Mouse (Mus musculus): ENCODE measurements at regions not wholly inside any gene's neighbourhood (a gene's known extent, or its start where the extent isn't known, plus 50 kb on each side); places are given as distances from the start of the nearest gene placed in this dataset.

DNA sequence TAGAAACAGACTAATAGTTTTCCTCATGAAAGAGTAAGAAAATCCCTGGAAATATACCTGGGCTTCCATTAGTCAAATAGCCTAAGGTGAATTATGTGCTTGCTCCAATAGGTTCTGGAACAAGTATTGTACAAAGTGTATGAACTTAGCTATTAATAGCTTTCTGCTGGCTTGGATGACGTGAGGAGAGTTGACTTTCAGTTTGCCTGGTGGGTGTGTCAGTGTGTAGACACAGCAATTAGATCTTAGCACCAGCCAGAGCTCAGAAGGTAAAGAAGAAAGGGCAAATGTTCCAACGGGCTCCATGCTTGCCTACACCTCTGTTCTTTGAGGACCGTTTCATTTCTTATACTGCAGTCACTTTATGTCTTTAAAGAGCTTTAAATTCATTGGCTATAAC is 654.8 kb upstream of the Mef2c start:
- no peak for DNase-seq (ENCODE audit: low read depth in 1 of 2, low spot score in 2 of 2)

GRCm38 (mm10) chr13:82869869-82870268 is 634.0 kb upstream of the Mef2c start:
- DNase-seq (ENCODE audit: low read depth in 1 of 2, low spot score in 2 of 2), result no peak

DNA sequence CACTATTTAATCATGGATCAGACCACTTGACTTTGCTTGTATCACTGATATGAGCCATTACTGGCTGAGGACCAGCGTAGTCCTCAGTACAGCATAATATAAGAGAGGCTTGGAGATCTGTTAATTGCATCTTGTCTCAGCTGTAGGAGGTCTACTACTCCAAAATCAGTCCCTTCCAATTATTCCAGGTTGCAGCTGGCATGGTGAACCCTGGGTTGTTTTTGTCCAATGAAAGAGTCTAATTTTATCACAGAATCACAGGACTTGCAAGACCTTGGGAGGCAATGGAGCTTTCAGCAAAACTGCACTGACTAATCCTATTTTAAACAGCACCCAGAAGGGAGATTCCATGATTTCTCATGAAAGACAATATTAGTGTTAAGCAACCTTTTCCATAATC is 629.7 kb upstream of the Mef2c start:
- DNase-seq (ENCODE audit: low read depth in 1 of 2, low spot score in 2 of 2), result no peak

GRCm38 (mm10) chr13:82883368-82883767 is 620.5 kb upstream of the Mef2c start:
- no peak for DNase-seq (ENCODE audit: low read depth in 1 of 2, low spot score in 2 of 2)

DNA sequence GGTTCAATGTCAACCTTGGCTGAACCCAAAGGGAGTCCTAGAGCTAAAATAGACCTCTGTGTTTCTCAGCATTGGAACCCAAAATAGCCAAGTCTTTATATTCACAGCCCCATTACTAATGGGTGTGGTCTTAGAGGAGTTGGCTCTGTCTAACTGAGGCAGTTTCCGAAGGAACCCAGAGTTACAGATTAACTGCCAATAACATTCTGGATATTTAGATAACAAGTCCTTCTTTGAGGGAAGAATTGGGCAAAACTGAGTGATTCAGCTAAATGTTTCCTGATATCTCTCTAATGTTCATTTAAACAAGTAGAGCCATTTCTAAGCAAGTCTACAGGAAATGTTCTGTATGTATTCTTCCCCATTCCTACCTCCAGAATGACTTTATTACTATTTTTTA is 615.1 kb upstream of the Mef2c start:
- DNase-seq (ENCODE audit: low read depth in 1 of 2, low spot score in 2 of 2), result no peak

DNA sequence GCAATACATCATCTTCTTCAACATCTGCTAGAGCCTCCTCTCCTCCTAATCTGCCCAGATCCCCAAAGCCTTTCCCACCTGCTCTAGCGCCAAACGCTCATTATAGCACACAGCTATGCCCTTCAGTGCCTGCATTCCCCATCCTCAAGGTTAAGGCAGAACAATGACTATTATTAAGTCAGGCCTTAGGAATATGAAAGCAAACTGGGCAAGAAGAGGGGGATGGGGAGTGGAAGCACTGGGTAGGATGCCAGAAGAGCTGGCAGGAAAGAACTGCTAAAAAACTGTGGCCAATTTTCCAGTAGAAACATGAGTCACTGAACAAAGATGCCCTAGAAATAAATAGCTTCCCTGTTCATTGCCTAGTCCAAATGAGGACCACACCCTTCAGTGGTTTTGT is 611.1 kb upstream of the Mef2c start:
- no peak for DNase-seq (ENCODE audit: low read depth in 1 of 2, low spot score in 2 of 2)

DNA sequence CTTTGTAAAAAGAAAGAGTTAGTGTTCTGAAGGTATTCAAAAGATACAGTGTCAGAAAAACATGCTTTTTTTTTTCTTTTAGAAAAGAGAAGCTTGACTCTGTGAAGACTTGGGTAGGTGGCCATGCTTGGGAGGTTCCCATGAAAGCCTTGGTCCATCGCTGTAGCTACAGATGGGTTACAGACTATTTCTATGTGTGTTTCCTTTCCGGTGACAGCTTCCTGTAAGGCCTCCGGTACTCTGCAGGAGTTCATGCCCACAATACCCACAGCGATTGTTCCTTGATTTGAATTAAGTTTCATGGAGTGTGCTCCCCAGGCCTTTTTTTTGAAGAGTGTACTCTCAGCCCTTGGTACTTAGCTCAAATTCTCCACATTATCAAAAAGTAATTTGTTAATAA is 604.1 kb upstream of the Mef2c start:
- no peak for DNase-seq (ENCODE audit: low read depth in 1 of 2, low spot score in 2 of 2)

- DNase-seq (ENCODE audit: low read depth in 1 of 2, low spot score in 2 of 2), result no peak
Measured at GRCm38 (mm10) chr13:82902160-82902559, 601.7 kb upstream of the Mef2c start.

DNA sequence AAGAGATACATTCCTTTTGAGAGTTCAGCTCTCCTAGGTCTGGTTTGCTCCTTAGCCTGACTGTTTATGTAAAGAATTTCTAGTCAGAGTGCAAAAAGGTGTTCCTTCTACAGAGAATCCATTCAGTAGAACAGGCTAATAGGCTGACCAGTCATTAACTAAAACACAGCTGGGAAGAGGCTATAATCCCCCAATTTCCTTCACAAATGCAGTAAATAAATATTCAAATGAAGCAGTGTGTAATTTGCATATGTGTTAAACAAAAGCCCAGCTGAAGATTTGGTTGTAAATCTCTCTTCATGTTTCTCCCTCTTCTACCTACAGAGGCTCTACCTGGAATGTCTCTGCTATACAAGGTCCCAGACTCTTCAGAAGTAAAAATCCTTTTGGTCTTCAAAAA is 600.2 kb upstream of the Mef2c start:
- no peak for DNase-seq (ENCODE audit: low read depth in 1 of 2, low spot score in 2 of 2)

DNA sequence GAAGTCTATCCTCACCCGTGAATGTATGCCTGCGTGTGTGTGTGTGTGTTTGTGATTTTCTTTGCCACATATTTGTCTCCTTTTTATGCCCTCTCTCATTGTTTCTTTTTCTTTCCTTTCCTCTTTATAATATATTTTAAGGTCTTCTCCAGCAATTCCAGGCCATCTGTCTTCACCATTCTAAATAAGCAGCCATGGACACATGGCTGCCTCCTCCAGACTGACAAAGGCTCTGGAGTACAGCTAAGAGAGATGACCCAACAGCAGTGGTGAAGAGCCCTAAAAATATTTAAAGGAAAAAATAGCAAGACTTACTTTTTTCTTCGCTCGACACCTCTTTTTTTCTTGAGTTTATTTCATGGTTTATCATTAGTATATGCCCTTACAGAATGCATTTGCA is 596.1 kb upstream of the Mef2c start:
- DNase-seq (ENCODE audit: low read depth in 1 of 2, low spot score in 2 of 2), result no peak

DNA sequence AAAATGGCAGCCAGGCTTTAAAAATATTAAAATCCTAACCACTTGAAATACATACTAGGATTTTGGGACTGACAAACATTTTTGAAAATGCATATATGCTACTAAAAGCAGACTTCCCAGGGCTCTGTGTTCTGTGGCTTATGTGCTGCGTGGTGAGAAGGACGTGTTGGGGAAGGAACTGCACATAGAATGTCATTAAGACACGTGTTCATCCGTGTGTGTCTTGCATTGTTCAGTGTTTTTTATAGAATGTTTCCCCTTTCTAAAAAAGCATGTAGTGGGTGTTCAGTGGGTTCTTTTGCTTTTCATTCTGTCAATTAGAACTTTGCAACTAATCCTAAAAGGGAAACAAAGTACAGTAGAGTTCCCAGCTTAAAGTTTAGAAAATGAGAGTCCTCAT is 594.7 kb upstream of the Mef2c start:
- DNase-seq (ENCODE audit: low read depth in 1 of 2, low spot score in 2 of 2), result no peak

GRCm38 (mm10) chr13:82912859-82913258 is 591.0 kb upstream of the Mef2c start:
- DNase-seq (ENCODE audit: low read depth in 1 of 2, low spot score in 2 of 2), result no peak

DNA sequence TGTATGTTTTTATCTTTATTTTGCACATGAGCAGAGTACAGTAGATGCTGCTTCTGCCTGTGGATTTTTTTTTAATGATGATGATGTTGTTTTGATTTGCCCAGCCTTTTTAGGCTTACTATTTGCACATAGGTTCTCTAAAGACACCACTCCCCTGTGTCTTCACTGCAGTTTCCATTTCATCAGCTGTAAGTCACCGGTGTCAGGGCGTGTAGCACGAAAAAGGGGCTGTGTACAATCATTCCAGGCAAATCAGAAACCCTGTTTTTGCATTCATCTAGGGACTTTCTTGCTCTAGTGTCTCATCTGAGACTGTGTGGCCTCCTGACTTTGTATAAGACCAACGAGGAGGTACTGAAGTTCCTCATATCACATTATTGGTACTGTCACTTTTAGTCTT is 588.6 kb upstream of the Mef2c start:
- DNase-seq (ENCODE audit: low read depth in 1 of 2, low spot score in 2 of 2), result no peak

DNA sequence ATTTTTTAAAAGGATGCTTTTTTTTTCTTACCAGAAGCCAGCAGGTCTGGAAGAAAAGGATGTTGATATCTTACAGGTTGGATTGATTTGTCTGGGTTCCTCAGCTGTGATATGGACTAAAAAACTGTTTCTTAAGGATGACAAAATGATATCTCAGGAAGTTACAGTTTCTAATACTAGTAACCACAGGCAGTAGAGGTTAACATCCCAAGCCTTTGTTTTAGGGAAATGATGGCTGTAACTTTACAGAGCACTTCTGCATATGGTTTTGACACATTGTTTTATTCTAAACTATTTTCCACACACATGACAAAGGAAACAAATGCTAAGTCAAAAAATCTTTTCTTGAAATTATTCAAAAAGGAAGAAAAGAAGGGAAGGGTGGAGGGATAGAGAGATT is 573.8 kb upstream of the Mef2c start:
- DNase-seq (ENCODE audit: low read depth in 1 of 2, low spot score in 2 of 2), result no peak

- no peak for DNase-seq (ENCODE audit: low read depth in 1 of 2, low spot score in 2 of 2)
Measured at GRCm38 (mm10) chr13:82937856-82938255, 566.0 kb upstream of the Mef2c start.

- no peak for DNase-seq (ENCODE audit: low read depth in 1 of 2, low spot score in 2 of 2)
Measured at GRCm38 (mm10) chr13:82942691-82943341, 561.0 kb upstream of the Mef2c start.

GRCm38 (mm10) chr13:82946931-82947330 is 556.9 kb upstream of the Mef2c start:
- no peak for DNase-seq (ENCODE audit: low read depth in 1 of 2, low spot score in 2 of 2)

DNA sequence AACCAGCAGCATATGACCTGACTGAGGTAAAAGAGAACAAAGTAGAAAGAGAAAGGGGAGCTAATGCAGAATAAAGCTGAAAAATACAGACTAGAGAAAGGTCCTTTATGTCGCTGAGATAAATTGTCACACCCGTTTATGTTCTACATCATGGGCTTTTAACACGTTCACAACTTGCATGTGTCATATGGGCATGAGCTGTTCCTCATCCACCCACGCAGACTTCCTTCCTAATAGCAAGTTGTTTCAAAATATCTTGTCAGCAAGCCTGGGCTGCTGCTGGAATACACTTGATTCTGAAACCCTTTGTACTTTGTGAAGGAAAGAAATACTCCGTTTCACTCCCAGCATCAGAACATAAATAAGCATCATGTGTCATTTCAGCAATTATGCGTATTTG is 554.3 kb upstream of the Mef2c start:
- DNase-seq (ENCODE audit: low read depth in 1 of 2, low spot score in 2 of 2), result no peak

GRCm38 (mm10) chr13:82962333-82962732 is 541.5 kb upstream of the Mef2c start:
- no peak for DNase-seq (ENCODE audit: low read depth in 1 of 2, low spot score in 2 of 2)

DNA sequence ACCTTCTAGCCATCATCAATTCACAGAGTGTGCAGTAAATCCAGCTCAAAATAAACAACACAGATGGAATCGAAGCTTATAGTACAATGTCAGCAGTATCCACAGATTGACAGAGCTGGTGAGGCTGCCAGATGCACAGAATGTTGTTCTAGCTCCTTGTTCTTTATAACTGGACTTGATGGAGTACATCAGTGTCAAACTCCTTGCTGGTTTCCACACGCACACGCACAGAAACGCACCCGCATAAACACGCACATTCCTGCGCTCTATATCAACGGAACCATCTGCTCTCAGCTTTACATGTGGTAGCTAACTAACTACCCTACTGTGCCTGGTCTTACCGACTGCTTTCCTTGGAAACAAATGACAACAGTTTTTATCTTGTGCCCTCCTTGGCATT is 532.1 kb upstream of the Mef2c start:
- DNase-seq (ENCODE audit: low read depth in 1 of 2, low spot score in 2 of 2), result no peak

GRCm38 (mm10) chr13:82974210-82974811 is 529.5 kb upstream of the Mef2c start:
- DNase-seq (ENCODE audit: low read depth in 1 of 2, low spot score in 2 of 2), result no peak

DNA sequence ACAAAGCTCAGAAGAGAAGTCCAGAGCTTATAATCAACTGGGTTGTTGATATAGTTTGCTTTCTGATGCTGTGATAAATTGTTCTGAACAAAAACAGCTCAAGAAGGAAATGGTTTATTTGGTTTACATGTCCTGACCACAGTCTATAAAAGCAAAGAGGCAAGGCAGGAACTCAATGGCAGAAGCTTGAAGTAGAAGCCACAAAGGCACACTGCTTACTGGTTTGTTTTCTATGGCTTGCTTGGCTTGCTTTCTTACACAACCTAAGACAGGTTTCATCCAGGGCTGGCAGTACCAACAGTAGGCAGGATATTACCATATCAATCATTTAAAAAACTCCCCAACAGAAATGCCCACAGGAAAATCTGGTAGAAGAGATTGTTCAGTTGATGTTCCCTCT is 502.7 kb upstream of the Mef2c start:
- no peak for DNase-seq (ENCODE audit: low read depth in 1 of 2, low spot score in 2 of 2)

DNA sequence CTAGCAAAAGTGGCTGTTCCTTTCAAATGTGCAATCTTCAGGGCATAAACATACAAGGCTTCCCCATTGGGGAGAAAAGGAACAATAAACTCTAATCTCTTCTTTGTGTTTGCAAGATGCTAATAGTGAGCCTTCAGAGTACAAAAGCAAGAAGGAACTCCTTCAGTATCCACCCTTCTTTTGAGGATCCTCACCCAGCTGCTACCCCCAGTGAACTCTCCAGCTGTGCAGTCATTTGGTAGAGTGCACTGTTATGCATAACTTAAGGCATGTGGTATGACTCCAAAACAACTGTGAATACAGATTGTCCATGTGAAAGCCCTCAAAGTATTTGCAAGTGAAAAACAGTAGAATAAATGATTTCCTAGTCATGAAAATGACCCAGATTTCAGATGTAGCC is 487.1 kb upstream of the Mef2c start:
- DNase-seq (ENCODE audit: low read depth in 1 of 2, low spot score in 2 of 2), result no peak
